Mouse (Mus musculus) MEL (cell line): ENCODE data around the gene Arhgdib. TPM values are rescaled to one million over a fixed set of nuclear protein-coding genes. Genes with fewer than 3 reads are reported as not detected.
A peak's percentile ranks its signal among the peaks of the same experiment; 100 is the strongest.

Source experiments
- DNase-seq: peaks from one replicate; pipeline ENCODE4 v3.0.0; 2011; ENCODE audit warnings: low read depth, low spot score
- H3K27ac ChIP-seq: 2 replicates; pipeline ENCODE4 v1.5.1; 2012; ENCODE audit warnings: low read depth, mild to moderate bottlenecking, control low read depth, low read length, moderate library complexity; ENCODE audit not compliant: control insufficient read depth
- H3K27me3 ChIP-seq, 2 experiments: fragments of 150-350 bp in 1 of 2; sonication (generic) in 1 of 2; 2 replicates each; pipeline ENCODE4 v1.6.1; 2012; ENCODE audit warnings: low read length in 2 of 2, mild to moderate bottlenecking in 2 of 2, improper control_type of control experiment in 1 of 2, moderate library complexity in 1 of 2; ENCODE audit not compliant: insufficient read depth in 2 of 2, control insufficient read depth in 1 of 2
- H3K36me3 ChIP-seq, 2 experiments: 2 replicates each; pipeline ENCODE4 v1.6.1; 2012 to 2014; ENCODE audit warnings: low read length in 2 of 2, improper control_type of control experiment in 1 of 2, inconsistent platforms in 1 of 2, mild to moderate bottlenecking in 1 of 2; ENCODE audit not compliant: insufficient read depth in 2 of 2, control insufficient read depth in 1 of 2
- H3K4me1 ChIP-seq, 2 experiments: fragments of 150-350 bp in 1 of 2; sonication (generic) in 1 of 2; 2 replicates each; pipeline ENCODE4 v1.6.1; 2012; ENCODE audit warnings: low read length in 2 of 2, improper control_type of control experiment in 1 of 2, mild to moderate bottlenecking in 1 of 2; ENCODE audit not compliant: insufficient read depth in 2 of 2, control insufficient read depth in 1 of 2
- H3K4me3 ChIP-seq, 2 experiments: fragments of 150-350 bp in 1 of 2; sonication (generic) in 1 of 2; 2 replicates each; pipeline ENCODE4 v1.5.1; 2012; ENCODE audit warnings: low read depth in 2 of 2, low read length in 2 of 2, mild to moderate bottlenecking in 2 of 2, moderate library complexity in 2 of 2, control low read depth in 1 of 2, improper control_type of control experiment in 1 of 2; ENCODE audit not compliant: control insufficient read depth in 1 of 2, insufficient read depth in 1 of 2
- H3K79me2 ChIP-seq: 2 replicates; pipeline ENCODE4 v1.6.1; 2012; ENCODE audit warnings: mild to moderate bottlenecking, low read length, moderate library complexity; ENCODE audit not compliant: control insufficient read depth, poor library complexity, insufficient read depth
- H3K9ac ChIP-seq: 2 replicates; pipeline ENCODE4 v1.6.1; 2012; ENCODE audit warnings: low read depth, mild to moderate bottlenecking, control low read depth, low read length, moderate library complexity; ENCODE audit not compliant: control insufficient read depth, poor library complexity, severe bottlenecking
- H3K9me3 ChIP-seq: fragments of 150-350 bp; sonication (generic); replicated peaks from 2 replicates; pipeline ENCODE4 v1.6.1; 2012; ENCODE audit warnings: mild to moderate bottlenecking, low read length, improper control_type of control experiment, moderate library complexity; ENCODE audit not compliant: insufficient read depth
- CHD1 ChIP-seq: IDR thresholded peaks from 2 replicates; pipeline ENCODE4 v1.6.1; 2012; ENCODE audit warnings: low read depth, mild to moderate bottlenecking, inconsistent platforms, low read length, improper control_type of control experiment
- E2F4 ChIP-seq: IDR thresholded peaks from 2 replicates; pipeline ENCODE4 v1.6.1; 2011; ENCODE audit warnings: low read depth, low read length, improper control_type of control experiment, borderline replicate concordance
- ELF1 ChIP-seq: IDR thresholded peaks from 2 replicates; pipeline ENCODE4 v1.6.1; 2014; ENCODE audit warnings: low read depth, mild to moderate bottlenecking, inconsistent platforms, low read length, improper control_type of control experiment, moderate library complexity
- EP300 ChIP-seq, 2 experiments: IDR thresholded peaks; 2 replicates each; pipeline ENCODE4 v1.6.1; 2011; ENCODE audit warnings: improper control_type of control experiment in 2 of 2, low read length in 2 of 2, low read depth in 1 of 2, mild to moderate bottlenecking in 1 of 2
- JUND ChIP-seq: IDR thresholded peaks from 2 replicates; pipeline ENCODE4 v1.6.1; 2011; ENCODE audit warnings: low read depth, mild to moderate bottlenecking, improper control_type of control experiment, low read length
- KAT2A ChIP-seq: conservative IDR thresholded peaks from 2 replicates; pipeline ENCODE4 v1.6.1; 2012; ENCODE audit warnings: low read depth, low read length, improper control_type of control experiment, inconsistent platforms
- MAX ChIP-seq: IDR thresholded peaks from 2 replicates; pipeline ENCODE4 v1.6.1; 2011; ENCODE audit warnings: low read length, improper control_type of control experiment
- MEF2A ChIP-seq: IDR thresholded peaks from 2 replicates; pipeline ENCODE4 v1.6.1; 2014; ENCODE audit warnings: low read depth, mild to moderate bottlenecking, inconsistent platforms, low read length, improper control_type of control experiment; ENCODE audit not compliant: poor library complexity, insufficient replicate concordance, severe bottlenecking; ENCODE audit errors: extremely low read depth
- NELFE ChIP-seq: IDR thresholded peaks from 2 replicates; pipeline ENCODE4 v1.6.1; 2011; ENCODE audit warnings: low read depth, low read length, improper control_type of control experiment
- POLR2A ChIP-seq, 2 experiments: IDR thresholded peaks; 2 replicates each; pipeline ENCODE4 v1.6.1; 2011 to 2012; ENCODE audit warnings: low read length in 2 of 2, mild to moderate bottlenecking in 2 of 2, control low read depth in 1 of 2, improper control_type of control experiment in 1 of 2, low read depth in 1 of 2, moderate library complexity in 1 of 2; ENCODE audit not compliant: control insufficient read depth in 1 of 2, insufficient read depth in 1 of 2, poor library complexity in 1 of 2
- POLR2AphosphoS5 ChIP-seq: IDR thresholded peaks from 2 replicates; pipeline ENCODE4 v1.6.1; 2012; ENCODE audit warnings: low read depth, borderline replicate concordance, mild to moderate bottlenecking, inconsistent platforms, low read length, moderate library complexity, mixed read lengths
- RAD21 ChIP-seq: IDR thresholded peaks from 2 replicates; pipeline ENCODE4 v1.6.1; 2011; ENCODE audit warnings: mild to moderate bottlenecking, low read depth, low read length, improper control_type of control experiment
- RCOR1 ChIP-seq: IDR thresholded peaks from 2 replicates; pipeline ENCODE4 v1.6.1; 2012; ENCODE audit warnings: low read depth, mild to moderate bottlenecking, inconsistent platforms, low read length, improper control_type of control experiment
- SMC3 ChIP-seq: IDR thresholded peaks from 2 replicates; pipeline ENCODE4 v1.6.1; 2011; ENCODE audit warnings: low read depth, low read length, improper control_type of control experiment
- TAL1 ChIP-seq: IDR thresholded peaks from 2 replicates; pipeline ENCODE4 v1.6.1; 2012; ENCODE audit warnings: mild to moderate bottlenecking, inconsistent platforms, low read length, moderate library complexity, mixed read lengths
- TBP ChIP-seq: IDR thresholded peaks from 2 replicates; pipeline ENCODE4 v1.8.0; 2011; ENCODE audit warnings: low read depth, low read length, improper control_type of control experiment
- USF1 ChIP-seq: IDR thresholded peaks from 2 replicates; pipeline ENCODE4 v1.6.1; 2014; ENCODE audit warnings: low read depth, mild to moderate bottlenecking, inconsistent platforms, low read length, improper control_type of control experiment, moderate library complexity
- ZKSCAN1 ChIP-seq: IDR thresholded peaks from 2 replicates; pipeline ENCODE4 v1.6.1; 2012; ENCODE audit warnings: low read depth, mild to moderate bottlenecking, inconsistent platforms, low read length, improper control_type of control experiment, moderate library complexity
- ZMIZ1 ChIP-seq: IDR thresholded peaks from 2 replicates; pipeline ENCODE4 v1.6.1; 2012; ENCODE audit warnings: low read depth, mild to moderate bottlenecking, inconsistent platforms, low read length, improper control_type of control experiment, moderate library complexity
- polyA plus RNA-seq, 2 experiments: library from polyadenylated mRNA; stranded (reverse) in 1 of 2; unstranded in 1 of 2; fragments of >175 nt in 1 of 2; fragments of >200 nt in 1 of 2; gene quantifications; 2 replicates each; pipeline versions ENCODE4 v1.2.1 to v1.2.4; 2012; ENCODE audit warnings: low replicate concordance in 2 of 2, low read depth in 1 of 2; ENCODE audit not compliant: insufficient read length in 2 of 2, insufficient read depth in 1 of 2, missing spikeins in 1 of 2
- total RNA-seq: library from RNA; depleted of rRNA; stranded (reverse); fragments of 300-350 nt; gene quantifications from 2 replicates; pipeline ENCODE4 v1.2.3, GENCODE M21; 2012

The Arhgdib gene
- total and polyA plus RNA-seq, 3 experiments = 102 to 408 (median 346) TPM

GRCm38 (mm10) chr6:136913384-136914126, 28.1 kb downstream of the Arhgdib start:
- H3K36me3 ChIP-seq = no peaks in the 10 kb centered on the region; a peak in 1 of 4 replicates
- no peaks in the 10 kb centered on the region for H3K9me3 ChIP-seq
- H3K79me2 ChIP-seq = no peaks in the 10 kb centered on the region
- no peak overlapping the region for H3K27ac ChIP-seq
- TF ChIP-seq POLR2A (IDR thresholded peaks at IDR 0.05; ENCODE audit: control insufficient read depth in 1 of 2, insufficient read depth in 1 of 2, low read depth in 1 of 2, low read length in 2 of 2, poor library complexity in 1 of 2) (no peak), MAX (no peak), MEF2A (no peak), USF1 (no peak), EP300 (IDR thresholded peaks at IDR 0.05; ENCODE audit: low read depth in 1 of 2, low read length in 2 of 2) (no peak)
- no peak overlapping the region for H3K4me3 ChIP-seq
- H3K4me1 ChIP-seq = no peaks in the 10 kb centered on the region
- H3K27me3 ChIP-seq = no peaks in the 10 kb centered on the region
- DNase-seq = no peak
- no peak overlapping the region for H3K9ac ChIP-seq

- Histone ChIP-seq H3K27me3 (no peaks in the 10 kb centered on the region), H3K36me3 (no peaks in the 10 kb centered on the region; a peak in 1 of 4 replicates), H3K9ac (no peak overlapping the region)
Observed at GRCm38 (mm10) chr6:136912751-136913265, 28.9 kb downstream of the Arhgdib start.

GRCm38 (mm10) chr6:136910247-136910890, 31.3 kb downstream of the Arhgdib start:
- Histone ChIP-seq H3K36me3 (no peaks in the 10 kb centered on the region; a peak in 1 of 4 replicates), H3K9me3 (no peaks in the 10 kb centered on the region), H3K27me3 (no peaks in the 10 kb centered on the region), H3K9ac (no peak overlapping the region), H3K79me2 (no peaks in the 10 kb centered on the region), H3K4me3 (no peak overlapping the region), H3K27ac (no peak overlapping the region), H3K4me1 (no peaks in the 10 kb centered on the region)
- peak; percentile 65 for DNase-seq
- no peak for TF ChIP-seq POLR2A (IDR thresholded peaks at IDR 0.05; ENCODE audit: control insufficient read depth in 1 of 2, insufficient read depth in 1 of 2, low read depth in 1 of 2, low read length in 2 of 2, poor library complexity in 1 of 2)
- no peak for TF ChIP-seq RAD21
- no peak for TF ChIP-seq E2F4
- TF ChIP-seq RCOR1 = no peak
- TF ChIP-seq POLR2AphosphoS5 = no peak
- no peak for TF ChIP-seq ELF1
- TF ChIP-seq KAT2A = no peak
- TF ChIP-seq ZMIZ1 = no peak
- TF ChIP-seq EP300 (IDR thresholded peaks at IDR 0.05; ENCODE audit: low read depth in 1 of 2, low read length in 2 of 2) = no peak
- no peak for TF ChIP-seq SMC3
- no peak for TF ChIP-seq TBP
- no peak for TF ChIP-seq USF1
- TF ChIP-seq CHD1 = no peak
- no peak for TF ChIP-seq JUND
- TF ChIP-seq NELFE = no peak

More at GRCm38 (mm10) chr6:136912751-136913265, 28.9 kb downstream of the Arhgdib start:
- Histone ChIP-seq H3K4me3 (no peak overlapping the region), H3K27ac (no peak overlapping the region), H3K79me2 (no peaks in the 10 kb centered on the region), H3K4me1 (no peaks in the 10 kb centered on the region), H3K9me3 (no peaks in the 10 kb centered on the region)
- TF ChIP-seq USF1 (no peak), ZKSCAN1 (no peak), TAL1 (no peak)
- no peak for DNase-seq
